Mouse (Mus musculus): ENCODE results near the gene Ppm1j. TPM values are rescaled to one million over a fixed set of nuclear protein-coding genes. Genes with fewer than 3 reads are reported as not detected.
A peak's percentile ranks its signal among the peaks of the same experiment; 100 is the strongest.
"Not testable (repeated sequence)": the region's sequence is repeated elsewhere in the genome, so short reads cannot be mapped to it uniquely, and the experiment has no call there.

The Ppm1j gene
- total RNA-seq, 2 experiments from 2014 or later, result 8.8 to 9.2 TPM

- no peak for DNase-seq (ENCODE audit: low spot score in 2 of 2)
Measured at GRCm38 (mm10) chr3:104812254-104812653, 31.4 kb downstream of the Ppm1j start.

GRCm38 (mm10) chr3:104813227-104813626, 32.4 kb downstream of the Ppm1j start:
- not testable (repeated sequence) for DNase-seq (ENCODE audit: low spot score in 2 of 2)

GRCm38 (mm10) chr3:104814746-104815145, 33.9 kb downstream of the Ppm1j start:
- no peak for DNase-seq (ENCODE audit: low spot score in 2 of 2)

- no peak for DNase-seq (ENCODE audit: low spot score in 2 of 2)
Measured at GRCm38 (mm10) chr3:104815346-104815745, 34.5 kb downstream of the Ppm1j start.

GRCm38 (mm10) chr3:104816130-104816529, 35.3 kb downstream of the Ppm1j start:
- no peak for DNase-seq (ENCODE audit: low spot score in 2 of 2)

- DNase-seq (ENCODE audit: low spot score in 2 of 2), result peak in 1 of 2 experiments; percentile 38
Measured at GRCm38 (mm10) chr3:104817481-104817990, 36.7 kb downstream of the Ppm1j start.

- DNase-seq (ENCODE audit: low spot score in 2 of 2), result peak; percentile 61 to 74
Measured at GRCm38 (mm10) chr3:104817991-104818748, 37.3 kb downstream of the Ppm1j start, which contains the start of gene Mov10. Gene Mov10 (minus strand): TSS chr3:104818563.

GRCm38 (mm10) chr3:104818749-104819134, 37.9 kb downstream of the Ppm1j start:
- peak in 1 of 2 experiments; percentile 7 for DNase-seq (ENCODE audit: low spot score in 2 of 2)

- no peak for DNase-seq (ENCODE audit: low spot score in 2 of 2)
Measured at GRCm38 (mm10) chr3:104820426-104820825, 39.6 kb downstream of the Ppm1j start.

GRCm38 (mm10) chr3:104822413-104822812, 41.6 kb downstream of the Ppm1j start:
- no peak for DNase-seq (ENCODE audit: low spot score in 2 of 2)

Other genes with a start within 250 kb of the Ppm1j start
- gene Slc16a1, start 142.4 kb upstream of the Ppm1j start, total RNA-seq (2021), result 10 to 100 TPM; 57.6 to 63.5 TPM
- gene Fam19a3, start 784 bp downstream of the Ppm1j start, total RNA-seq (2021), result 1 to 10 TPM; 1.2 to 1.3 TPM
- gene Rhoc, start 7.3 kb downstream of the Ppm1j start, total RNA-seq (2021), result 100 to 1,000 TPM; 190 to 195 TPM
- gene Mov10, start 37.5 kb downstream of the Ppm1j start, total RNA-seq (2021), result 10 to 100 TPM; 49.0 to 52.8 TPM
- gene St7l, start 82.9 kb downstream of the Ppm1j start, total RNA-seq (2021), result 10 to 100 TPM; 32.3 to 33.1 TPM
- gene Capza1, start 83.4 kb downstream of the Ppm1j start, total RNA-seq (2021), result 10 to 100 TPM; 94.3 to 96.4 TPM
- gene Wnt2b, start 180.9 kb downstream of the Ppm1j start, total RNA-seq (2021), result 10 to 100 TPM; 11.4 to 12.6 TPM

All from adrenal gland, postnatal 4 days (tissue).